Mouse (Mus musculus): Measurements from ENCODE around the gene Srsf9. TPM values are rescaled to one million over a fixed set of nuclear protein-coding genes. Genes with fewer than 3 reads are reported as not detected.

Gene Srsf9
- total RNA-seq, 2 experiments from 2014 or later: 18.5 to 20.6 TPM

DNA sequence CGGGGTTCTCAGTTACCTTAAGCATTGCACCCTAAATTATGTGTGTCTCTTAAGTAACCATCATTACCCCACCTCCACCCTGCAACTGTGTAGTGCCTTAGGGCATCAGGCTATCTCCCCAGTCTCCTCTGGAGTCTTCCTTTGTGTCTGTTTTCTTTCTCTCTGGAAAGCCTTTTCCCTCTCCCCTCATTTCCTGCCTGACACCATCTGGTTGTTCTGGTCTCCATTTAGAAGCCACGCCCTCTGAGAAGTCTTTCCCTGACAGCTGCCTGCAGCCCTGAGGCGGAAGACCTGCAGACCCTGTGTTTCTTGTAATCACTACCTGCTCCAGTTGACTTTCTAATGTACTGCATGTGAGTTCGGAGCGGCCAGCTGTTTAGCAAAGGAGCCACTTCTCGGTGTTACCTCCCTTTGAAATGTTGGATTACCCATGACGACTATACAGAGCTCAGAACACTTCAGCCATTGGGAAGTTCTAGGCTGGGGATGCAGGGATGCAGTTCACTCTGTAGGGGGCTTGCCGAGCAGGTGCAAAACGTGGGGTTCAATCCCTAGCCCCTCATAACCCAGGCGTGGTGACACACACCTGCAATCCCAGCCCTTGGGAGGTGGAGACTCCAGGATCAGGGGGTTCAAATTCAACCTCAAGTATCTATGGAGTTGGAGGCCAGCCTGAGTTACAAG, 9.2 kb upstream of the Srsf9 start:
- no peak for DNase-seq (ENCODE audit: low spot score)
- intact Hi-C loops (cut with DNase I): loop anchor here (2.0 kb wide), 1 partner anchor 15 kb away; no protein-coding TSS in a partner anchor

DNA sequence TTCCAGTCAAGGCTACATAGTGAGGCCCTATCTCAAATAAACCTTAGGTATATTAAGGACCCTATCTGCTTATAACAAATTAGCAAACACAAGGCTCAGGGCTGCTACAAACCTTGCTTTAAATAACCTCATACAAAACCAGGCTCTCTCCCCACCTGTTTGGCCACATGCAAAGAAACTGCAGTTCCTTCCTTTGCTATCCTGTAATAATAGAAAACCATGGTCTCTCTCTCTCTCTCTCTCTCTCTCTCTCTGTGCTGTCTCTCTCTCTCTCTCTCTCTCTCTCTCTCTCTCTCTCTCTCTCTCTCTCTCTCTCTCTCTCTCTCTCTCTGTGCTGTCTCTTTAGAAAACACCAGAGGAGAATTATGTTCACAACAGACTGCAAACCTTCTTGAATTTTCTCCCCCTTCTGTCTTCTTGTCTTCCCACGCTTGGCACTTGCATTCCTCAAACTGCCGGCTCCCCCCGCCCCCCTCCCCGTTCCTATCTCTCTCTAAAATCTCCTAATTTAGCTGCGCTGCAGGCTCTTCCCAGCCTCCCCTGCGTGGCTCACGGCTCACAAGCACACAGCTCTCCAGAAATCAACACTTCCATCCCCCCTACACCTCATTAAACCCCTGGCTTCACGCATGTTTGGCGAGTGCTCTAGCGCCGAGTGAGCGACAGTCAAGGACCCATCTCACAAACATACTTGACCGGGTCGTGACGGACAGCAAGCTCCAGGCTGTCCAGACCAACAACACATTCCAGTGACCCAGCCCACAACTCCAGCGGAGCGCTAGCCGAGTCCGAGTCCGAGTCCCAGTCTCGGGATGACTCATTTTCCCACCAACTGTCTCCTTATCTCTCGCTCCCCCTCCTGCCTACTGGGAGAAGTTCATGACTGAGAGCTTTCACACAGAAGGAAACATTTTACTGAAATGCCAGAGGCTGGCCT, 7.7 kb upstream of the Srsf9 start:
- peak; percentile 71 for DNase-seq (ENCODE audit: low spot score)
- intact Hi-C loops (cut with DNase I): loop anchor here (2.0 kb wide), 1 partner anchor 16 kb away; no protein-coding TSS in a partner anchor

DNA sequence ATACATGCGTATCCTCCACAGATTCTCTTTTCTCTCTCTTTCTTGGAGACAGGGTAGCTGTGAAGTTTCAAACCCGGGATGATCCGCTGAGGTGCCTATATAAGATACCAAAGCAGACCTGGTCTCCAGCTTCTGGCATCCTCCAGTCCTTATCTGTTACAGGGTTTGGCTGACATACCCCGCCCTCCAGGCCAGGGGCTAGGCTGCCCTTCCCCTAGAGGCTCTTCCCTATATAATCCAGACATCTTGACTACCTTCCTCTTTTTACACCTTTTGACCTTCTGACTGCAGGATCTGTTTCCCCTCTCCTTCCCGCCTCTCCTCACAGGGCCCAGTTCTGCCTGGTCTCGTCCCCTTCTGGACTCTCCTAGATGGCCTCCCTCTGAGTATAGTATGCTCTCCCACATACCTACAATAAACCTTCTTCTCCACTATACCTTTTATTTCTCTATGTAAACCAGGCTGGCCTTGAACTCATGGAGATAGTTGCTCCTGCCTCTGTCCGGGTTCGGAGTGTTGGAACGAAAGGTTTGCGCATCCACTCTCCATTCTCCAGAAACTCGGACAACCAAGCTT, 633 bp upstream of the Srsf9 start:
- no peak for DNase-seq (ENCODE audit: low spot score)
- intact Hi-C loops (cut with DNase I): no loop called here

DNA sequence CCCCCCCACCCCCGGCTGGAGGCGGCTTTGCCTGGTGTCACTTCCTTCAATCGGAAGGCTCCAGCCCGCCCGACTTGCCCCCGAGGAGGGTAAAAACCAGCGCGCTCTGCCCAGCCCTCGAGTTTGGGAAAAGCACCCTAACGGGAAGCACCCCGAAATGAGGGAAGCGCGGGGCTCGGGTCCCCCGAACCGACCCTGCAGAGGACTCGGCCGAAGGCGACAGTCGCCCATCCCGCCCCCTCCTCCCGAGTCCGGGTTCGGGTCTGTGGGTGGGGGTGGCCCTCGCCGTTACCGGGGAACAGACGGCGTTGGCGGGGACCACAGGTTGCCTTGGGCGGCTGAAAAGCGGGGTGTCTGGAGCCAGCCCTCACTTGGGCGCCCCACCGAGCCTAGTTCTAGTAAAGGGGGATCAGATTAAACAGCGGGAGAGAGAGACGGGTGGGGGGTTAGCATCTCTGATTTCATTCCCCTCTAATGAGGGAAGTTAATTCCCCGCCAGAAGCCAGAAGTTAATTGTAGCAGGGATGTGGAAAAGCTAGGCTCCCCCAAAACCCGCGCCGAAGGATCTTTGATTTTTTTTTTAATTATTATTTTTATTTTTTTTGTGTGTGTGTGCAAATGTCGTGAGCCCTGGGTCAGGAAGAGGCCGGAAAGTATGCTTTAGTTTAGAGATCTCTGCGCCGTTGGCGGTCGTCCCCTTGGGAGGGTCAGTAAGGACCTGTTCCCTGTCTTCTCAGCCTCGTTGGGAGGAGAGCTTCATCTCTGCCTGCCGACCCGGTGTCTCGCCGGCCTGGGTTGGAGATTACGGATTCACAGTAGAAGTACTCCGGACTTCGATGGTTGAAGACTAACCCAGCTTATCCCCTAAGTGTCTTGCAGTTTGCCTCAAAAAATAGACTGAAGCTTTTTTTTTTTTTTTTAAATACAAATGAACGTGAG, 902 bp downstream of the Srsf9 start:
- DNase-seq (ENCODE audit: low spot score): no peak
- intact Hi-C loops (cut with DNase I): loop anchor here (1.0 kb wide), 1 partner anchor 13 kb away; the partner anchor contains the start of genes Gatc and Triap1

DNA sequence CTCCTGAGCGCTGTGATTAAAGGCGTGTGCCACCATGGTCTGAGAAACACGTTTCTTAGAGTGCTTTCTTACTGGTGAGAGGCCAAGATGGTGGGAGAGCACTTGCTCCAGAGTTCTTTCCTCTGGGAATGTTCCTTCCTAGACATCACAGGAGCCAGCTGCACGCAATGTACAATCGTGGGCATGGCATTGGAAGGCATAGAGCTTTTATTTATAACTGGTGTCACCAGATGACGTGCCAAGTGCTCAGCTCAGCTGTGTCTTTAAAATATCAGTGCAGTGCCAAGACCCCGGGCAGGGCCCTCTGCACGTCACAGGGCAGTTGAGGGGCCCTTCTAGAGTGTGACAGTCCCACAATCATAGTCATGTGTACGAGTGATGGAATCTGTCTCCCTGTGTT, 4.0 kb downstream of the Srsf9 start:
- no peak for DNase-seq (ENCODE audit: low spot score)
- intact Hi-C loops (cut with DNase I): no loop called here

DNA sequence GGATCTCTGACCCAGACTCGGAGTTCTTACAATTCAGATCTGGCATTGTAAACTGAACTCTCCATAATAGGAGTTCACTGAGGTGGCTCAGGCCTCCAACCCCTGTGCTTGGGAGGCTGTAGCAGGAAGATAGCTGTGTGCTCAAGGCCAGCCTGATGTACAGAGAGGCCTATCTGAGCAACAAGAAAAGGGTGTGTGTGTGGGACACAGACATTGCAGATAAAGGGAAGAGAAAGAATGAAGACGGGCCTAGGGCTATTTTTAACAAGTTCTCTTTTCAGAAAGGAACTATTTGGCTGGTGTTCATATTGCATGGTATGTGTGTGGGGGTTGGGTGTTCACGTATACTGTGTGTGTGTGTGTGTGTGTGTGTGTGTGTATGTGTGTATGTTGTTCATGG, 6.6 kb downstream of the Srsf9 start:
- no peak for DNase-seq (ENCODE audit: low spot score)
- intact Hi-C loops (cut with DNase I): no loop called here

DNA sequence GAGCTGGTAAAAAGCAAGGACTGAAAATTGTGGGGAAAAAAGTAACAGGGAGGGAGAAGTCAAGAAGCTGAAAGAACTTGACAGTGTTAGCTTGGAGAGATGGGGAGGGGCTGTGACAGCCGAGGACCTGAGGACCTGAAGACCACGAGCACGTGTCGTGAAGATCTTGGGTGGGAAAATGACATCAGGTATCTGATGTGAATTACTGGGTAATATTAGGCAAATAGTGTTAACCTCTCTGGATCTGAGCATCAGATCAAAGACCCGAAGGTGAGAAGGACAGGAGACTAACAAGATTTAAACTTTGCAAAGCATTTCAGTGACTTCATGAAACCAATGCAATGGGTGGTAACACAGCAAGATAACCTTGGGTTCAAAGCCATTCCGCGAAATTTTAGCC, 13.0 kb downstream of the Srsf9 start:
- intact Hi-C loops (cut with DNase I): loop anchor here (2.0 to 5.0 kb wide), 3 partner anchors 39 to 103 kb away; partner anchors contain the start of genes Dynll1 and Pop5
- no peak for DNase-seq (ENCODE audit: low spot score)

DNA sequence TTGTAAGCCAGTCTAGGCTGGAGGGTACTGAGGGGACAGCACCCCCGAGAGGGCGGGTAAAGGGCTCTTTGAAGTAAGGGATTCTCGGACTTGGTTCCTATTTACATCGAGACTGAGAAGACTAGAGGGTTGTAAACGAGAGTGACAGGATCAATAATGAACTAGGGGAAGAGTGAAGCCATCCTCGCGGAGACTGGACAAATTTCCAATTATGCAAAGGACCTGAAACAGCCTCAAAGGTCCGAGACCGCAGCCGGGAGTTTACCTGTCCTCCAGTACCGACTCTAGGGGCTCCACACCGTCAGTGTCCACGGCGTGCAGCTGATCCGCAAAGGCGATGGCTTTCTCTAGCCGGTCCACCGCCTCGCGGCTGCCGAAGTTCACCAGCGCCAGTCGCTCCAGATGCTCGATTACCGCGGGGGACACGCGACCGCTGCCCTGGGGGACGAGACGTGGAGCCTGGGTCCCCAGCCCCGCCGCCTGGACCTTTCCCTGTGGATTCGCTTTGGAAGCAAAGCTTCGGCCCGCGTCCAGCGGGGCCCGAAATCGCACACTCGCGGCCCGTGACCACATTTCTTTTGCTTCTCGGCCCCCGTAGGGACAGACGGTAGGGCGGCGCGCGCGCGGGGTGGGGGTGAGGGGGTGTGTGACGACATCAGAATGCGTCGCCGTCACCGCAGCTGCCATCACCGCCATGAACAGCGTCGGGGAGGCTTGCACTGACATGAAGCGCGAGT, 13.8 kb downstream of the Srsf9 start, which contains the start of the genes Gatc and Triap1:
TSS of gene Gatc (minus strand) at position 602 of the 737 bp plus-strand sequence.
TSS of gene Triap1 (plus strand) at position 649 of the 737 bp plus-strand sequence.
- peak; percentile 75 for DNase-seq (ENCODE audit: low spot score)
- intact Hi-C loops (cut with DNase I): loop anchor here (1.0 to 5.0 kb wide), 4 partner anchors 13 to 103 kb away; partner anchors contain the start of genes Dynll1, Pop5 and Srsf9

DNA sequence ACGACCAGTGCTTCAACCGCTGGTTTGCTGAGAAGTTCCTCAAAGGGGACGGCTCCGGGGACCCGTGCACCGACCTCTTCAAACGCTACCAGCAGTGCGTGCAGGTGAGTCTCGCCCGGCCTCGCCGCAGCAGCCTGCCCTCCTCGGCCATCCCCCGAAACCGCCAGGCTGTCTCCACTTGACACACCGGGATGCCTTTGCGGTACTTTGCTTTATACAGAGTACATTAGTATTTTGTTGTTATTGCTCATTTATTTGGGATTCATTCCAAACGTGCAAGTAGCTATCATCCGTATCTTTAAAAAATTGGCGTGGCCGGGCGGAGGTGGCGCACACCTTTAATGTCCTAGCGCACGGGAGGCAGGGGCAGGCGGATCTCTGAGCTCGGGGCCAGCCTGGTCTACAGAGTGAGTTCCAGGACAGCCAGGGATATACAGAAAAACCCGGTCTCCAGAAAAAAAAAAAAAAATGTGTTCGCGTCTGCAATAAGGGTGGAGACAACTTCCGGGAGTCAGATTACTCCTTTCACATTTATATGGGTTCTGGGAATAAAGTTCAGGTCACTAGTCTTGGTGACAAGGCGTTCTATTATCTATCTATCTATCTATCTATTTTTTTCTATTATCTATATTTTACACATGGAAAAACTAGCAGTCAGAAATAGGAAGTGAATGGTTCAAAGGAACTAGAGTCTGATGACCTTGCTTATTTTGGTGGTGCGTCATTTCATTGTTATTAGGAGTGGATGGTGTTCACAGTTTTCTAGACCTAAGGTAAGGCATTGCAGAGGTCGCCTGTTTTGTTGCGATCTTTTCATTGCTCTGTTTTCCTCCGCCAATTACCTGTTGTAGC, 14.6 kb downstream of the Srsf9 start:
- no peak for DNase-seq (ENCODE audit: low spot score)
- intact Hi-C loops (cut with DNase I): loop anchor here (1.0 to 5.0 kb wide), 4 partner anchors 14 to 104 kb away; partner anchors contain the start of genes Dynll1, Pop5 and Srsf9

DNA sequence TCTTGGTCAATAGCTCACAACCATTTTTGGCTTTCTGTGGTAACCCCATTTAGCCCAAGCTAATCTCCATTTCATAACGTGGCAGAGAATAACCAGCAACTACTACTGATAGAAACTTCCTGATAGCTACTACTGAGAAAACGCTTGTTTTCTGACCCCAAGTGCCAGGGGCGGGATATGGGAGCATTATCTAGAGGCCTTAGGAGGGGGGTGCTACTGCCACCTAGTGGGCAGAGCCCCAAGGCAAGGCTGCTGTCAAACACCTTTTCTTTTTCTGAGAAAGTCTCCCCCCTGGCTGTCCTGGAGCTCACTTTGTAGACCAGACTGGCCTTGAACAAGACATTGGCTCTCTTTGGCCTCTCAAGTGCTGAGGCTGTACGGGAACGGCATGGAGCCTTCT, 20.6 kb downstream of the Srsf9 start:
- peak; percentile 55 for DNase-seq (ENCODE audit: low spot score)
- intact Hi-C loops (cut with DNase I): loop anchor here (5.0 kb wide), 2 partner anchors 160 to 215 kb away; partner anchors contain the start of gene Unc119b

DNA sequence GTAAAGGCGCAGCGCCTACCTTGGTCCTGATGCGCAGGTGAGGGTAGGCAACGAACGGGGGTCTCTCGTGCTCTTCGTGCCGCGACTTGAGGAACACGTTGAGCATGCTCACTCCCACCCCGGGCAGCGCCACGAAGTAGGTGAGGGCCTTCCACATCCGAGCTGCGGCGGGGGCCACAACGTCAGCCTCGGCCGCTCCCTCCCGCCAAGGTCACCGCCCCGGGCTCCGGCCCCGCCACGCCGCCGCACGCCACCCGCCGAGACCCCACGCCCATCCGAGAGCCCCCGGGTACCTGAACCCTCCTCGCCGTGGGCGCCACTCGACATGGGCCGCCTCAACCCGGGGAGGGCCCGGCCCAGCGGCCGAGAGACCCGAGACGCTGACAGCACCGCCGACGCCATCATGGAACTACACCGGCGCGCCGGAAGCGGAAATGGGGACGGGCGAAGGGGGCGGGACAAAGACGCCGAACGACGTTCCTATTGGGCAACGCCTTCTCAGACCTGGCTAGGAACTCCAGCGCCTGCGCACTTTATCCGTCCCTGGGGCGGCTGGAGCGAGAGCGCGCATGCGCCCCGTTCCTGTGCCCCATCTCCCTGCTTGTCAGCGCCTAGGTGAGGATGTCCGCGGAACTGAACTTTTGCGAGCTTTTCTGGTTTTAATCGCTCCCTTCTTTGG, 21.7 kb downstream of the Srsf9 start, which contains the start of gene Cox6a1:
TSS of gene Cox6a1 (minus strand) at position 436 of the 679 bp plus-strand sequence.
- peak; percentile 97 for DNase-seq (ENCODE audit: low spot score)
- intact Hi-C loops (cut with DNase I): loop anchor here (5.0 kb wide), 2 partner anchors 161 to 216 kb away; partner anchors contain the start of gene Unc119b

DNA sequence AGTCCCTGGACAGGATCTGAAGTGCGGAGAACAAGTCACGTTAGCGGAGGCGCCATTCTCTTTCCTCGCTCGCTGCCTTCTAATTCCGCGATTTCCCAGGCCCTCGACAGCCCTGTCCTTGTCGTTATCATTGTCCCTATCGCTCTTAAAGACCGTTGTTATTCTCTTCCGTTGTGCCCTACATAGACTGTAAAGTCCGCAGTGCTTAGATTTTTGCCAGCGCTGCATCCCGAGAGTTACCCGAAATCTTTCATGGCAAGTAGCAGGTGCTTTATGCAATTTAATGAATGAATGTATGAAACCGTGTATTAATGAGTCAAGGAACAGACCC, 22.2 kb downstream of the Srsf9 start:
- intact Hi-C loops (cut with DNase I): loop anchor here (5.0 kb wide), 2 partner anchors 162 to 217 kb away; partner anchors contain the start of gene Unc119b
- DNase-seq (ENCODE audit: low spot score): no peak

DNA sequence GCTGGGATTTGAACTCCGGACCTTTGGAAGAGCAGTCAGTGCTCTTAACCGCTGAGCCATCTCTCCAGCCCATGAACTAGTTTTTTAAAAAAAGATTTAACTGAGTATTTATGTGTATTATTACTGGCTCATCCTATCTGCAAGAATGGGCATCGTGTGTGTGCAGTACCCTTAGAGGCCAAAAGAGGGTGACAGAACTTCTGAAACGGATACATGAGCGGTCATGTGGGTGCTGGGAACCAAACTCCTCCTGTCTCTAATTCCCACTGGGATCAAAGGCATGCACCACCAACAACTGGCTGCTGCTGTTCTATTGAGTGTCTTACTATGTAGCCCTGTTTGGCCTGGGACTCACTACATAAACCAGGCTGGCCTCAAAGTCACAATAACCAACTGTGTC, 24.4 kb downstream of the Srsf9 start:
- intact Hi-C loops (cut with DNase I): no loop called here
- no peak for DNase-seq (ENCODE audit: low spot score)

DNA sequence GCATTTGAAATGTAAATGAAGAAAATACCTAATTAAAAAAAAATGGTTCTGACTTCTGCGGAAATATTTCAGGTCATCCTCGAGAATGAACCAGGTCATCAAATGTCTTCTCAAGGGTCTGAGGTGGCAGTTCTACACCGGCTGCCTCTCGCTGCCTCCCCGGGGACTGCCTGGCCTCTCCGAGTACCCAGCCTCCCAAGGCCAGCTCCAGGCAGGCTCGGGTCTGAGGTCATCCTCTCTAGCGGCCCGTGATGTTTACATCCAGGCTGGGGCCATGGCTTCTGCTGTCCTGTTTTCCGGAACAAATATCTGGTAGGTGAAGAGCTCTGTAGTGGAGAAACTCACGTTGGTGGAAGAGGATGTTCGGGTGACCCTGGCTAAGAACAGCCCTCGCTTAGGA, 28.1 kb downstream of the Srsf9 start:
- no peak for DNase-seq (ENCODE audit: low spot score)
- intact Hi-C loops (cut with DNase I): no loop called here

DNA sequence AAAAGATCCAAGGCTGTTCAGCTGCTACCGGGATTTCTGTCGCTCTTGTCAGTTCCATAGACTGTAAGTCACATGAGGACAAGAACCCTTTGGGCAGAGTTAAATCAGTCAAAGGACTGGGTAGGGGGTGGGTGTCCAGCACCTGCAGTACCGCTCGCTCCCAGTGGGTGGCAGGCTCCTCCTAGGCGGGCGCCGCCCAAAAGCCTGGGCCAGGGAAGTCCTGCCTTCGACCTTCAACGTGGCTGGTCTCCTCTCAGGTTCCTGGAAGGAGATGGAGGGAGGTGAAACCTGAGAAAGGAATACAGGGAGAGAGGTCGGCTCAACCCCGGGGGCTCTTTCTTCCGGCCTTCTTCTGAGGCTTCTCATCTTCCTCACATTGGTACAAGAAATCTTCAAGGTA, 31.9 kb downstream of the Srsf9 start:
- peak; percentile 53 for DNase-seq (ENCODE audit: low spot score)
- intact Hi-C loops (cut with DNase I): loop anchor here (1.0 kb wide), 1 partner anchor 82 kb away; no protein-coding TSS in a partner anchor

DNA sequence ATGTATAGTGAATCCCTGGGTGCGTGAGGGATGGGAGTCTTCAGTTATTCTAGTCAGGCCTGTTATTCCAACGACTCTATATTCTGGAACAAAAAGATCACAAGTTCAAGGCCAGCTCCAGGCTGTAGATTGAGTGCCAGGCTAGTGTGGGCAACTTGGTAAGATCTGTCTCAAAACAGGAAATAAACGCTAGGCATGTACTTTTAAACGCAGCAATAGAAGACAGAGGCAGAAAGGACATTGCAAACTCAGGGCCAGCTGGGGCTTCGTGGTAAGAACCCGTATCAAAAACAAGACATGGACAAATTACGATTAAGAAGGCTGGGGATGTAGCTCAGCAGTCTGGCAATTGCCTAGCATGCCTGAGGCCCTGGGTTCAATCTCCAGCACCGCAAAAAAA, 32.5 kb downstream of the Srsf9 start:
- intact Hi-C loops (cut with DNase I): loop anchor here (1.0 kb wide), 1 partner anchor 82 kb away; no protein-coding TSS in a partner anchor
- no peak for DNase-seq (ENCODE audit: low spot score)
